Mouse (Mus musculus) hindbrain, postnatal 0 days (tissue): Measurements from ENCODE around the gene Dab1. TPM values are rescaled to one million over a fixed set of nuclear protein-coding genes. Genes with fewer than 3 reads are reported as not detected.

Experiments
- ATAC-seq: fragments of 200-750 bp; cut with Nextera tagmentation; 2 replicates; pipeline ENCODE4 v1.8.0; 2017; ENCODE audit warnings: mild to moderate bottlenecking, moderate TSS enrichment, moderate library complexity
- DNase-seq: peaks from one replicate; pipeline ENCODE4 v3.0.0-alpha.2; 2015; ENCODE audit warnings: low spot score
- H3K27ac ChIP-seq: fragments of 300-500 bp; sonication (generic); 2 replicates; pipeline ENCODE4 v1.5.1; 2014; ENCODE audit warnings: mild to moderate bottlenecking
- H3K27me3 ChIP-seq: fragments of 300-500 bp; sonication (generic); 2 replicates; pipeline ENCODE4 v1.6.1; 2014; ENCODE audit warnings: low read length, mixed read lengths; ENCODE audit not compliant: insufficient read depth
- H3K36me3 ChIP-seq: fragments of 300-500 bp; sonication (generic); 2 replicates; pipeline ENCODE4 v1.6.1; 2014; ENCODE audit warnings: low read length, mixed read lengths; ENCODE audit not compliant: insufficient read depth
- H3K4me1 ChIP-seq: fragments of 300-500 bp; sonication (generic); 2 replicates; pipeline ENCODE4 v1.6.1; 2014; ENCODE audit warnings: antibody characterized with exemption, low read length, mixed read lengths; ENCODE audit not compliant: insufficient read depth
- H3K4me2 ChIP-seq: fragments of 300-500 bp; sonication (generic); 2 replicates; pipeline ENCODE4 v1.6.1; 2014; ENCODE audit warnings: low read depth, mild to moderate bottlenecking, low read length, moderate library complexity, mixed read lengths
- H3K4me3 ChIP-seq: fragments of 300-500 bp; sonication (generic); 2 replicates; pipeline ENCODE4 v1.5.1; 2014; ENCODE audit warnings: low read length
- H3K9ac ChIP-seq: fragments of 300-500 bp; sonication (generic); replicated peaks from 2 replicates; pipeline ENCODE4 v1.6.1; 2014; ENCODE audit warnings: mild to moderate bottlenecking, low read length, moderate library complexity, mixed read lengths
- H3K9me3 ChIP-seq: fragments of 300-500 bp; sonication (generic); 2 replicates; pipeline ENCODE4 v1.6.1; 2016; ENCODE audit warnings: low read length, mixed read lengths
- CTCF ChIP-seq: IDR thresholded peaks from 2 replicates; pipeline ENCODE4 v1.5.1; 2016; ENCODE audit warnings: antibody characterized with exemption, control low read depth, low read depth
- WGBS: fragments of 180-500 bp; shearing (Covaris S2); extraction: QIAGEN DNeasy Blood & Tissue Kit; methylation state at CpG from one replicate; pipeline ENCODE4 v1.1.7; 2014; 5-methylcytosine and 5-hydroxymethylcytosine counted together
- polyA plus RNA-seq: library from polyadenylated mRNA; unstranded; fragments of >200 nt; fragmentation: Nextera tagmentation; extraction: Ambion mirVana; gene quantifications from 2 replicates; pipeline ENCODE4 v1.2.1, GENCODE M21; 2015
- total RNA-seq: library from RNA; depleted of rRNA; stranded (reverse); fragments of >200 nt; gene quantifications from 2 replicates; pipeline ENCODE4 v1.2.3, GENCODE M21; 2014

Gene Dab1
- total and polyA plus RNA-seq, 2 experiments from 2014 or later = 38.2 to 76.2 TPM

GRCm38 (mm10) chr4:104275260-104275659 is 656.1 kb downstream of the Dab1 start:
- 96% methylated on average over 1 of the region's 1 CpGs for WGBS
- H3K9ac ChIP-seq = no peak overlapping the region
- H3K27ac ChIP-seq = no peak overlapping the region
- no peak for DNase-seq
- no peak for TF ChIP-seq CTCF
- H3K4me3 ChIP-seq = no peak overlapping the region
- ATAC-seq = no peak
- no peaks in the 10 kb centered on the region for H3K4me1 ChIP-seq
- no peaks in the 10 kb centered on the region for H3K27me3 ChIP-seq
- H3K36me3 ChIP-seq = no peaks in the 10 kb centered on the region
- no peak overlapping the region for H3K4me2 ChIP-seq
- no peaks in the 10 kb centered on the region for H3K9me3 ChIP-seq

GRCm38 (mm10) chr4:104276916-104277315 is 657.8 kb downstream of the Dab1 start:
- no peak for TF ChIP-seq CTCF
- H3K9me3 ChIP-seq = no peaks in the 10 kb centered on the region
- no peaks in the 10 kb centered on the region for H3K4me1 ChIP-seq
- H3K27ac ChIP-seq = no peak overlapping the region
- 93% methylated on average over 7 of the region's 7 CpGs for WGBS
- H3K4me3 ChIP-seq = no peak overlapping the region
- no peak for DNase-seq
- no peaks in the 10 kb centered on the region for H3K27me3 ChIP-seq
- no peak for ATAC-seq
- no peak overlapping the region for H3K9ac ChIP-seq
- no peak overlapping the region for H3K4me2 ChIP-seq
- H3K36me3 ChIP-seq = no peaks in the 10 kb centered on the region

- WGBS = 34% methylated on average over 3 of the region's 3 CpGs
- H3K27ac ChIP-seq = no peak overlapping the region
- no peaks in the 10 kb centered on the region for H3K27me3 ChIP-seq
- ATAC-seq (0 out of 2 replicates have a peak, but pooled peaks have one; percentile 10), DNase-seq (peak; percentile 20)
- no peak overlapping the region for H3K4me3 ChIP-seq
- H3K4me1 ChIP-seq = no peaks in the 10 kb centered on the region
- H3K9ac ChIP-seq = no peak overlapping the region
- H3K4me2 ChIP-seq = no peak overlapping the region
- H3K36me3 ChIP-seq = no peaks in the 10 kb centered on the region
- no peaks in the 10 kb centered on the region for H3K9me3 ChIP-seq
- no peak for TF ChIP-seq CTCF
Measured at GRCm38 (mm10) chr4:104281518-104281917, 662.4 kb downstream of the Dab1 start.

GRCm38 (mm10) chr4:104283906-104284305 is 664.7 kb downstream of the Dab1 start:
- no peak for ATAC-seq

GRCm38 (mm10) chr4:104288401-104288800 is 669.2 kb downstream of the Dab1 start:
- no peak overlapping the region for H3K9ac ChIP-seq
- no peak overlapping the region for H3K4me3 ChIP-seq
- no peak for TF ChIP-seq CTCF
- H3K27me3 ChIP-seq = no peaks in the 10 kb centered on the region
- H3K4me2 ChIP-seq = no peak overlapping the region
- WGBS = 53% methylated on average over 3 of the region's 3 CpGs
- ATAC-seq (no peak), DNase-seq (peak; percentile 56)
- no peaks in the 10 kb centered on the region for H3K4me1 ChIP-seq
- H3K36me3 ChIP-seq = no peaks in the 10 kb centered on the region
- H3K27ac ChIP-seq = no peak overlapping the region
- no peaks in the 10 kb centered on the region for H3K9me3 ChIP-seq

More at GRCm38 (mm10) chr4:104283906-104284305, 664.7 kb downstream of the Dab1 start:
- no peaks in the 10 kb centered on the region for H3K9me3 ChIP-seq
- H3K27me3 ChIP-seq = no peaks in the 10 kb centered on the region
- H3K9ac ChIP-seq = no peak overlapping the region
- 49% methylated on average over 6 of the region's 6 CpGs for WGBS
- H3K27ac ChIP-seq = no peak overlapping the region
- H3K4me1 ChIP-seq = no peaks in the 10 kb centered on the region
- H3K4me3 ChIP-seq = no peak overlapping the region
- no peak overlapping the region for H3K4me2 ChIP-seq
- H3K36me3 ChIP-seq = no peaks in the 10 kb centered on the region
- no peak for TF ChIP-seq CTCF
- DNase-seq = peak; percentile 17

- WGBS = 51% methylated on average over 3 of the region's 3 CpGs
- H3K36me3 ChIP-seq = no peaks in the 10 kb centered on the region
- no peak overlapping the region for H3K4me2 ChIP-seq
- 0 out of 2 replicates have a peak, but pooled peaks cover 4% of the 10 kb centered on the region for H3K4me1 ChIP-seq
- no peak overlapping the region for H3K9ac ChIP-seq
- H3K9me3 ChIP-seq = no peaks in the 10 kb centered on the region
- H3K27me3 ChIP-seq = no peaks in the 10 kb centered on the region
- no peak for TF ChIP-seq CTCF
- no peak for DNase-seq
- no peak overlapping the region for H3K4me3 ChIP-seq
- no peak for ATAC-seq
- H3K27ac ChIP-seq = no peak overlapping the region
Measured at GRCm38 (mm10) chr4:104301764-104302163, 682.6 kb downstream of the Dab1 start.

GRCm38 (mm10) chr4:104302996-104303652 is 684.0 kb downstream of the Dab1 start:
- no peak for TF ChIP-seq CTCF
- no peak overlapping the region for H3K27ac ChIP-seq

More at GRCm38 (mm10) chr4:104302996-104303652, 684.0 kb downstream of the Dab1 start:
- Histone ChIP-seq H3K9ac (no peak overlapping the region), H3K4me1 (0 out of 2 replicates have a peak, but pooled peaks cover 4% of the 10 kb centered on the region), H3K27me3 (no peaks in the 10 kb centered on the region), H3K36me3 (no peaks in the 10 kb centered on the region), H3K4me3 (no peak overlapping the region), H3K4me2 (no peak overlapping the region), H3K9me3 (no peaks in the 10 kb centered on the region)
- DNase-seq (peak; percentile 53), ATAC-seq (no peak)
- WGBS = 36% methylated on average over 10 of the region's 10 CpGs
